In genomic region chrX:140510696-140511429, GRCm38 (mm10) we compare ENCODE assay signal across 7 mouse cellular contexts. TPM values are rescaled to one million over a fixed set of nuclear protein-coding genes. Genes with fewer than 3 reads are reported as not detected.
DNase-seq lines count a peak whose midpoint lies in the region; ATAC-seq and TF ChIP-seq lines count a peak whose summit lies in the region.

No protein-coding gene starts in this region.

- peak overlapping the region; percentile 47 for H3K4me2 ChIP-seq in embryonic facial prominence, embryonic 14.5 days (ENCODE audit: low read depth, low read length)
- H3K4me2 ChIP-seq in limb, embryonic 14.5 days (replicated peaks; ENCODE audit: low read depth, low read length, severe bottlenecking), result peak overlapping the region; percentile 39
- H3K4me2 ChIP-seq in midbrain, embryonic 12.5 days (replicated peaks), result peak overlapping the region; percentile 21; the same call in 1 of the 2 replicates
- peak overlapping the region; percentile 43 for H3K4me2 ChIP-seq in stomach, embryonic 15.5 days

- H3K9me3 ChIP-seq in embryonic facial prominence, embryonic 14.5 days (ENCODE audit: control insufficient read depth, low read length), result no peaks in the 10 kb centered on the region
- no peaks in the 10 kb centered on the region for H3K9me3 ChIP-seq in heart, embryonic 10.5 days
- H3K9me3 ChIP-seq in limb, embryonic 14.5 days (ENCODE audit: control insufficient read depth, low read length), result no peaks in the 10 kb centered on the region
- H3K9me3 ChIP-seq in midbrain, embryonic 12.5 days, result no peaks in the 10 kb centered on the region
- no peaks in the 10 kb centered on the region for H3K9me3 ChIP-seq in stomach, embryonic 15.5 days

- DNase-seq in brain, adult 2 months (ENCODE audit: low read depth, low spot score), result peak; percentile 44
- DNase-seq in embryonic facial prominence, embryonic 14.5 days (ENCODE audit: low spot score), result peak; percentile 57
- DNase-seq in heart, embryonic 10.5 days (ENCODE audit: low spot score), result no peak
- DNase-seq in kidney, adult 9 months, result peak; percentile 91
- no peak for DNase-seq in limb, embryonic 14.5 days (ENCODE audit: low spot score)

- no peaks in the 10 kb centered on the region for H3K36me3 ChIP-seq in embryonic facial prominence, embryonic 14.5 days (ENCODE audit: control insufficient read depth, insufficient read depth, low read length)
- no peaks in the 10 kb centered on the region for H3K36me3 ChIP-seq in heart, embryonic 10.5 days
- H3K36me3 ChIP-seq in limb, embryonic 14.5 days (ENCODE audit: control insufficient read depth, insufficient read depth, low read length), result no peaks in the 10 kb centered on the region
- no peaks in the 10 kb centered on the region for H3K36me3 ChIP-seq in midbrain, embryonic 12.5 days
- H3K36me3 ChIP-seq in stomach, embryonic 15.5 days, result no peaks in the 10 kb centered on the region

- peak overlapping the region; percentile 53 for H3K9ac ChIP-seq in embryonic facial prominence, embryonic 14.5 days (ENCODE audit: low read depth, low read length)
- H3K9ac ChIP-seq in limb, embryonic 14.5 days (ENCODE audit: low read depth, low read length, severe bottlenecking), result no peak overlapping the region
- no peak overlapping the region for H3K9ac ChIP-seq in midbrain, embryonic 12.5 days (replicated peaks)
- H3K9ac ChIP-seq in stomach, embryonic 15.5 days, result no peak overlapping the region

- peaks cover 11% of the 10 kb centered on the region for H3K4me1 ChIP-seq in embryonic facial prominence, embryonic 14.5 days (ENCODE audit: control insufficient read depth, insufficient read depth, low read length)
- peaks cover 9% of the 10 kb centered on the region; the same call in 1 of the 2 replicates for H3K4me1 ChIP-seq in heart, embryonic 10.5 days
- no peaks in the 10 kb centered on the region for H3K4me1 ChIP-seq in limb, embryonic 14.5 days (ENCODE audit: control insufficient read depth, insufficient read depth, low read length)
- H3K4me1 ChIP-seq in midbrain, embryonic 12.5 days, result peaks cover 10% of the 10 kb centered on the region; the same call in 1 of the 2 replicates
- H3K4me1 ChIP-seq in stomach, embryonic 15.5 days, result no peaks in the 10 kb centered on the region

- ATAC-seq in embryonic facial prominence, embryonic 14.5 days (ENCODE audit: low read depth), result peak; percentile 82
- ATAC-seq in limb, embryonic 14.5 days (ENCODE audit: low FRiP score, low read depth), result peak; percentile 50
- no peak for ATAC-seq in midbrain, embryonic 12.5 days (ENCODE audit: low FRiP score, low read depth)
- ATAC-seq in stomach, embryonic 15.5 days (ENCODE audit: insufficient read depth, low FRiP score, low read depth), result peak; percentile 50; the same call in 1 of the 2 replicates

- peak overlapping the region; percentile 65 for H3K27ac ChIP-seq in embryonic facial prominence, embryonic 14.5 days (replicated peaks; ENCODE audit: low read depth, low read length)
- H3K27ac ChIP-seq in heart, embryonic 10.5 days, result peak overlapping the region; percentile 67; the same call in 1 of the 2 replicates
- no peak overlapping the region; the same call in 1 of the 2 replicates for H3K27ac ChIP-seq in limb, embryonic 14.5 days (replicated peaks; ENCODE audit: low read depth, low read length)
- H3K27ac ChIP-seq in midbrain, embryonic 12.5 days (replicated peaks), result no peak overlapping the region
- H3K27ac ChIP-seq in stomach, embryonic 15.5 days, result 0 out of 2 replicates have a peak overlapping the region, but pooled peaks have one; percentile 5

- 31% methylated on average over 24 of the region's 24 CpGs for WGBS in embryonic facial prominence, embryonic 14.5 days
- 32% methylated on average over 24 of the region's 24 CpGs for WGBS in heart, embryonic 10.5 days
- 38% methylated on average over 24 of the region's 24 CpGs for WGBS in limb, embryonic 14.5 days
- WGBS in midbrain, embryonic 12.5 days, result 53% methylated on average over 24 of the region's 24 CpGs
- WGBS in stomach, embryonic 15.5 days, result 41% methylated on average over 24 of the region's 24 CpGs

- peak overlapping the region; percentile 13 for H3K4me3 ChIP-seq in embryonic facial prominence, embryonic 14.5 days (ENCODE audit: low read depth, low read length)
- peak overlapping the region; percentile 32 for H3K4me3 ChIP-seq in heart, embryonic 10.5 days
- H3K4me3 ChIP-seq in limb, embryonic 14.5 days (replicated peaks; ENCODE audit: low read length), result peak overlapping the region; percentile 17
- 0 out of 2 replicates have a peak overlapping the region, but pooled peaks have one; percentile 9 for H3K4me3 ChIP-seq in midbrain, embryonic 12.5 days
- peak overlapping the region; percentile 19; the same call in 1 of the 2 replicates for H3K4me3 ChIP-seq in stomach, embryonic 15.5 days (replicated peaks)

- no peak for TF ChIP-seq POLR2A in limb, embryonic 14.5 days (IDR thresholded peaks at IDR 0.05; ENCODE audit: borderline replicate concordance, extremely low read depth, insufficient read depth, insufficient read length)

- peaks cover 18% of the 10 kb centered on the region for H3K27me3 ChIP-seq in embryonic facial prominence, embryonic 14.5 days (replicated peaks; ENCODE audit: control insufficient read depth, insufficient read depth, low read length)
- peaks cover 62% of the 10 kb centered on the region for H3K27me3 ChIP-seq in heart, embryonic 10.5 days (ENCODE audit: insufficient read depth, poor library complexity, severe bottlenecking)
- peaks cover 4% of the 10 kb centered on the region; the same call in 1 of the 2 replicates for H3K27me3 ChIP-seq in limb, embryonic 14.5 days (ENCODE audit: control insufficient read depth, insufficient read depth, low read length)
- H3K27me3 ChIP-seq in midbrain, embryonic 12.5 days, result peaks cover 64% of the 10 kb centered on the region
- peaks cover 4% of the 10 kb centered on the region; the same call in 1 of the 2 replicates for H3K27me3 ChIP-seq in stomach, embryonic 15.5 days (replicated peaks)

RNA-seq across cellular contexts. Expression of gene Prps1, which starts 54.5 kb away (rescaled TPM):
- polyA plus RNA-seq in embryonic facial prominence, embryonic 14.5 days (2014; fragmentation: Nextera tagmentation; extraction: Ambion mirVana), result 45.1 and 47.0 TPM in 2 replicates
- polyA plus RNA-seq in heart, embryonic 10.5 days (2016; fragmentation: Nextera tagmentation; extraction: Ambion mirVana), result 61.1 and 74.9 TPM in 2 replicates
- 25.4 and 27.5 TPM in 2 replicates for polyA plus RNA-seq in limb, embryonic 14.5 days (2012; rRNA removed)
- polyA plus RNA-seq in limb, embryonic 14.5 days (2014; fragmentation: Nextera tagmentation; extraction: Ambion mirVana), result 45.1 and 48.5 TPM in 2 replicates
- 61.4 and 66.6 TPM in 2 replicates for polyA plus RNA-seq in midbrain, embryonic 12.5 days (2016; fragmentation: Nextera tagmentation; extraction: Ambion mirVana)
- polyA plus RNA-seq in stomach, embryonic 15.5 days (2015; fragmentation: Nextera tagmentation; extraction: Ambion mirVana), result 30.8 and 32.3 TPM in 2 replicates

Comparison
In these comparisons a context has a peak if more than half of its experiments do, and no peak if none do; other contexts are left out.
1. DNase-seq: peak in brain, adult 2 months (single experiment), embryonic facial prominence, embryonic 14.5 days (single experiment) and kidney, adult 9 months (single experiment); none in heart, embryonic 10.5 days (single experiment) and limb, embryonic 14.5 days (single experiment).
2. H3K27ac ChIP-seq: peak in embryonic facial prominence, embryonic 14.5 days (single experiment), heart, embryonic 10.5 days (single experiment) and stomach, embryonic 15.5 days (single experiment); none in limb, embryonic 14.5 days (single experiment) and midbrain, embryonic 12.5 days (single experiment).
3. Peak in every context shown above with its lines, with median percentiles within 50 percentile points of each other: H3K4me2 ChIP-seq and H3K4me3 ChIP-seq.